Mouse (Mus musculus) gastrocnemius, adult 2 months (tissue): ENCODE measurements at regions not wholly inside any gene's neighbourhood (a gene's known extent, or its start where the extent isn't known, plus 50 kb on each side); places are given as distances from the start of the nearest gene placed in this dataset.

Experiments
- DNase-seq: peaks from one replicate; pipeline ENCODE4 v3.0.0; 2022
- H3K27ac ChIP-seq: fragments of 200-600 bp; 2 replicates; pipeline ENCODE4 v1.8.1; 2022; ENCODE audit warnings: mild to moderate bottlenecking
- H3K4me3 ChIP-seq: fragments of 200-600 bp; 2 replicates; pipeline ENCODE4 v1.8.1; 2022; ENCODE audit warnings: mild to moderate bottlenecking, moderate library complexity
- CTCF ChIP-seq: fragments of 200-600 bp; IDR thresholded peaks from 2 replicates; pipeline ENCODE4 v1.8.1; 2022; ENCODE audit warnings: antibody characterized with exemption, mild to moderate bottlenecking, moderate library complexity
- intact Hi-C: fragments of 180-260 bp; cut with DNase I; formaldehyde crosslinking; loops from one replicate; pipeline ENCODE4 v1.15.1; 2025

GRCm38 (mm10) chr5:91696532-91696931, 179.1 kb downstream of the Parm1 start:
- no peak for TF ChIP-seq CTCF
- intact Hi-C loops, result no loop called here
- no peak overlapping the region for H3K4me3 ChIP-seq
- H3K27ac ChIP-seq, result no peak overlapping the region
- no peak for DNase-seq

GRCm38 (mm10) chr5:91695632-91696031, 178.2 kb downstream of the Parm1 start:
- H3K4me3 ChIP-seq, result no peak overlapping the region
- intact Hi-C loops, result no loop called here
- H3K27ac ChIP-seq, result no peak overlapping the region
- DNase-seq, result no peak
- TF ChIP-seq CTCF, result no peak

- H3K27ac ChIP-seq, result no peak overlapping the region
- intact Hi-C loops, result no loop called here
- no peak for DNase-seq
- TF ChIP-seq CTCF, result no peak
- H3K4me3 ChIP-seq, result no peak overlapping the region
Measured at GRCm38 (mm10) chr5:91693277-91693676, 175.9 kb downstream of the Parm1 start.

GRCm38 (mm10) chr5:91692292-91692691, 174.9 kb downstream of the Parm1 start:
- Histone ChIP-seq H3K27ac (no peak overlapping the region), H3K4me3 (no peak overlapping the region)
- intact Hi-C loops, result no loop called here
- no peak for TF ChIP-seq CTCF
- DNase-seq, result no peak

- no peak for DNase-seq
- TF ChIP-seq CTCF, result no peak
- Histone ChIP-seq H3K27ac (no peak overlapping the region), H3K4me3 (no peak overlapping the region)
- intact Hi-C loops, result no loop called here
Measured at GRCm38 (mm10) chr5:91678727-91679126, 161.3 kb downstream of the Parm1 start.
